12 mouse cellular contexts compared by ENCODE assay signal in genomic region chr4:126141021-126141420, GRCm38 (mm10). TPM values are rescaled to one million over a fixed set of nuclear protein-coding genes. Genes with fewer than 3 reads are reported as not detected.
A peak's percentile ranks its signal among the peaks of the same experiment; 100 is the strongest.
DNase-seq lines count a peak whose midpoint lies in the region; ATAC-seq and TF ChIP-seq lines count a peak whose summit lies in the region.
"Had no signal": no experiment of that assay in that cellular context is flagged by ENCODE, and none has a peak within 500 bp of the region (broad histone marks: within the 10 kb centered on the region; RNA-seq: fewer than 3 reads in every experiment).

No protein-coding gene starts in this region.

- no peak for DNase-seq in gastrocnemius, adult 2 months
- DNase-seq in gastrocnemius, postnatal 36 days: no peak
- no peak for DNase-seq in intestine, embryonic 14.5 days (ENCODE audit: low spot score)
- no peak for DNase-seq in ovary, postnatal 10 days (ENCODE audit: low spot score)
- DNase-seq in gastrocnemius, postnatal 14 days: no peak
- DNase-seq: layer of hippocampus, postnatal 36 days; lung, adult 2 months; thymus, postnatal 25 days had no signal

- H3K4me2 ChIP-seq in intestine, embryonic 14.5 days (ENCODE audit: low read length): no peak overlapping the region
- no peak overlapping the region for H3K4me2 ChIP-seq in intestine, postnatal 0 days (replicated peaks; ENCODE audit: low read depth)
- H3K4me2 ChIP-seq in kidney, embryonic 14.5 days (replicated peaks; ENCODE audit: low read depth, low read length): no peak overlapping the region
- H3K4me2 ChIP-seq in limb, embryonic 15.5 days: no peak overlapping the region
- H3K4me2 ChIP-seq: midbrain, embryonic 11.5 days had no signal

- WGBS in intestine, embryonic 14.5 days: 63% methylated on average over 5 of the region's 5 CpGs
- 74% methylated on average over 5 of the region's 5 CpGs for WGBS in intestine, postnatal 0 days
- 68% methylated on average over 5 of the region's 5 CpGs for WGBS in kidney, embryonic 14.5 days
- 77% methylated on average over 5 of the region's 5 CpGs for WGBS in limb, embryonic 15.5 days

- no peaks in the 10 kb centered on the region for H3K4me1 ChIP-seq in intestine, embryonic 14.5 days (replicated peaks; ENCODE audit: control insufficient read depth, insufficient read depth, low read length)
- no peaks in the 10 kb centered on the region for H3K4me1 ChIP-seq in intestine, postnatal 0 days (replicated peaks; ENCODE audit: control insufficient read depth, insufficient read depth, low read length)
- H3K4me1 ChIP-seq in kidney, embryonic 14.5 days (ENCODE audit: control insufficient read depth, insufficient read depth, low read length): peaks cover 12% of the 10 kb centered on the region
- H3K4me1 ChIP-seq in limb, embryonic 15.5 days: no peaks in the 10 kb centered on the region

- no peak overlapping the region for H3K4me3 ChIP-seq in gastrocnemius, adult 2 months
- no peak overlapping the region for H3K4me3 ChIP-seq in intestine, embryonic 14.5 days (ENCODE audit: low read depth, low read length)
- H3K4me3 ChIP-seq in intestine, postnatal 0 days (ENCODE audit: low read depth, low read length): no peak overlapping the region
- no peak overlapping the region for H3K4me3 ChIP-seq in kidney, embryonic 14.5 days (ENCODE audit: low read length)
- no peak overlapping the region for H3K4me3 ChIP-seq in limb, embryonic 15.5 days

- H3K36me3 ChIP-seq in intestine, embryonic 14.5 days (ENCODE audit: control insufficient read depth, insufficient read depth, low read length): peaks cover 40% of the 10 kb centered on the region
- H3K36me3 ChIP-seq in intestine, postnatal 0 days (ENCODE audit: control insufficient read depth, insufficient read depth): peaks cover 44% of the 10 kb centered on the region
- H3K36me3 ChIP-seq in kidney, embryonic 14.5 days (ENCODE audit: control insufficient read depth, insufficient read depth, low read length): peaks cover 41% of the 10 kb centered on the region
- H3K36me3 ChIP-seq in limb, embryonic 15.5 days: peaks cover 40% of the 10 kb centered on the region

- intact Hi-C loops in gastrocnemius, adult 2 months (cut with DNase I): no loop called here
- intact Hi-C loops in gastrocnemius, postnatal 36 days (cut with DNase I): no loop called here
- intact Hi-C loops in gastrocnemius, postnatal 14 days (cut with DNase I; ENCODE audit: low total_unique reads): no loop called here

- no peak overlapping the region for H3K9ac ChIP-seq in intestine, embryonic 14.5 days (ENCODE audit: low read length)
- no peak overlapping the region for H3K9ac ChIP-seq in intestine, postnatal 0 days (ENCODE audit: low read depth, low read length)
- H3K9ac ChIP-seq in kidney, embryonic 14.5 days (ENCODE audit: low read depth, low read length): no peak overlapping the region
- no peak overlapping the region for H3K9ac ChIP-seq in limb, embryonic 15.5 days

- no peak for ATAC-seq in intestine, embryonic 14.5 days (replicated peaks; ENCODE audit: low FRiP score, low TSS enrichment, low read depth)
- no peak for ATAC-seq in intestine, postnatal 0 days
- ATAC-seq in kidney, embryonic 14.5 days (ENCODE audit: low FRiP score, low TSS enrichment): 0 out of 2 replicates have a peak, but pooled peaks have one; percentile 6
- ATAC-seq in limb, embryonic 15.5 days (ENCODE audit: insufficient number of reproducible peaks, low FRiP score, low TSS enrichment, low read depth): no peak

- H3K9me3 ChIP-seq in intestine, embryonic 14.5 days (ENCODE audit: control insufficient read depth, low read length): no peaks in the 10 kb centered on the region
- no peaks in the 10 kb centered on the region for H3K9me3 ChIP-seq in intestine, postnatal 0 days (ENCODE audit: control insufficient read depth)
- H3K9me3 ChIP-seq in kidney, embryonic 14.5 days (ENCODE audit: control insufficient read depth, low read length): no peaks in the 10 kb centered on the region
- H3K9me3 ChIP-seq in limb, embryonic 15.5 days: no peaks in the 10 kb centered on the region

- peak overlapping the region; percentile 38 for H3K27ac ChIP-seq in gastrocnemius, adult 2 months
- H3K27ac ChIP-seq in intestine, embryonic 14.5 days (ENCODE audit: low read depth): peak overlapping the region; percentile 34; the same call in 1 of the 2 replicates
- H3K27ac ChIP-seq in intestine, postnatal 0 days (ENCODE audit: low read depth, low read length): no peak overlapping the region
- peak overlapping the region; percentile 48; the same call in 1 of the 2 replicates for H3K27ac ChIP-seq in kidney, embryonic 14.5 days (ENCODE audit: low read depth, low read length)
- peak overlapping the region; percentile 17; the same call in 1 of the 2 replicates for H3K27ac ChIP-seq in limb, embryonic 15.5 days

- TF ChIP-seq CTCF in gastrocnemius, adult 2 months (IDR thresholded peaks at IDR 0.05): no peak
- TF ChIP-seq CTCF in intestine, postnatal 0 days (IDR thresholded peaks at IDR 0.05; ENCODE audit: low read depth): no peak

- no peaks in the 10 kb centered on the region for H3K27me3 ChIP-seq in intestine, embryonic 14.5 days (replicated peaks; ENCODE audit: control insufficient read depth, insufficient read depth, low read length)
- no peaks in the 10 kb centered on the region for H3K27me3 ChIP-seq in intestine, postnatal 0 days (replicated peaks; ENCODE audit: control insufficient read depth, insufficient read depth, low read length)
- H3K27me3 ChIP-seq in kidney, embryonic 14.5 days (ENCODE audit: control insufficient read depth, insufficient read depth, low read length): no peaks in the 10 kb centered on the region
- no peaks in the 10 kb centered on the region for H3K27me3 ChIP-seq in limb, embryonic 15.5 days

RNA-seq across cellular contexts. Expression of gene Eva1b, which starts 6.5 kb away (rescaled TPM):
- 1 to 10 TPM; 2.9 to 4.4 TPM for total RNA-seq in gastrocnemius, adult 2 months (2021)
- 1 to 10 TPM; 5.5 to 6.8 TPM for total RNA-seq in gastrocnemius, postnatal 36 days (2021)
- polyA plus RNA-seq in intestine, embryonic 14.5 days (2014; fragmentation: Nextera tagmentation; extraction: Ambion mirVana): 61.0 and 63.2 TPM in 2 replicates
- 28.9 and 29.0 TPM in 2 replicates for polyA plus RNA-seq in intestine, postnatal 0 days (2015; fragmentation: Nextera tagmentation; extraction: Ambion mirVana)
- polyA plus RNA-seq in kidney, embryonic 14.5 days (2014; fragmentation: Nextera tagmentation; extraction: Ambion mirVana): 96.1 and 124 TPM in 2 replicates
- 81.0 and 86.3 TPM in 2 replicates for polyA plus RNA-seq in limb, embryonic 15.5 days (2015; fragmentation: Nextera tagmentation; extraction: Ambion mirVana)
- total RNA-seq in gastrocnemius, postnatal 14 days (2021): 10 to 100 TPM; 16.2 to 16.6 TPM

RNA-seq across cellular contexts. Expression of gene Sh3d21, which starts 22.3 kb away (rescaled TPM):
- 1 to 10 TPM in 1 of 2 experiments, under 1 TPM in 1; 0.97 to 1.2 TPM for total RNA-seq in gastrocnemius, adult 2 months (2021)
- total RNA-seq in gastrocnemius, postnatal 36 days (2021): 1 to 10 TPM in 1 of 2 experiments, under 1 TPM in 1; 0.71 to 1.3 TPM
- polyA plus RNA-seq in intestine, embryonic 14.5 days (2014; fragmentation: Nextera tagmentation; extraction: Ambion mirVana): 7.4 and 7.9 TPM in 2 replicates
- 10.0 and 12.3 TPM in 2 replicates for polyA plus RNA-seq in intestine, postnatal 0 days (2015; fragmentation: Nextera tagmentation; extraction: Ambion mirVana)
- polyA plus RNA-seq in kidney, embryonic 14.5 days (2014; fragmentation: Nextera tagmentation; extraction: Ambion mirVana): 7.3 and 8.7 TPM in 2 replicates
- 12.1 and 13.8 TPM in 2 replicates for polyA plus RNA-seq in limb, embryonic 15.5 days (2015; fragmentation: Nextera tagmentation; extraction: Ambion mirVana)
- 1 to 10 TPM; 1.1 to 1.2 TPM for total RNA-seq in gastrocnemius, postnatal 14 days (2021)

RNA-seq across cellular contexts. Expression of gene Stk40, which starts 37.3 kb away (rescaled TPM):
- 100 to 1,000 TPM; 102 to 108 TPM for total RNA-seq in gastrocnemius, adult 2 months (2021)
- 10 to 100 TPM; 74.6 to 80.1 TPM for total RNA-seq in gastrocnemius, postnatal 36 days (2021)
- 22.5 and 23.8 TPM in 2 replicates for polyA plus RNA-seq in intestine, embryonic 14.5 days (2014; fragmentation: Nextera tagmentation; extraction: Ambion mirVana)
- polyA plus RNA-seq in intestine, postnatal 0 days (2015; fragmentation: Nextera tagmentation; extraction: Ambion mirVana): 14.5 and 14.6 TPM in 2 replicates
- polyA plus RNA-seq in kidney, embryonic 14.5 days (2014; fragmentation: Nextera tagmentation; extraction: Ambion mirVana): 19.1 and 24.9 TPM in 2 replicates
- 32.4 and 35.4 TPM in 2 replicates for polyA plus RNA-seq in limb, embryonic 15.5 days (2015; fragmentation: Nextera tagmentation; extraction: Ambion mirVana)
- 10 to 100 TPM; 25.1 to 41.9 TPM for total RNA-seq in gastrocnemius, postnatal 14 days (2021)

RNA-seq across cellular contexts. Expression of gene Lsm10, which starts 44.6 kb away (rescaled TPM):
- 1 to 10 TPM; 7.3 to 7.4 TPM for total RNA-seq in gastrocnemius, adult 2 months (2021)
- total RNA-seq in gastrocnemius, postnatal 36 days (2021): 1 to 10 TPM; 5.8 to 7.6 TPM
- polyA plus RNA-seq in intestine, embryonic 14.5 days (2014; fragmentation: Nextera tagmentation; extraction: Ambion mirVana): 55.6 and 58.5 TPM in 2 replicates
- polyA plus RNA-seq in intestine, postnatal 0 days (2015; fragmentation: Nextera tagmentation; extraction: Ambion mirVana): 49.0 and 50.4 TPM in 2 replicates
- polyA plus RNA-seq in kidney, embryonic 14.5 days (2014; fragmentation: Nextera tagmentation; extraction: Ambion mirVana): 47.3 and 52.4 TPM in 2 replicates
- polyA plus RNA-seq in limb, embryonic 15.5 days (2015; fragmentation: Nextera tagmentation; extraction: Ambion mirVana): 50.1 and 51.2 TPM in 2 replicates
- total RNA-seq in gastrocnemius, postnatal 14 days (2021): 1 to 10 TPM; 5.7 to 8.3 TPM
